Mouse (Mus musculus) spleen, adult 2 months (tissue): ENCODE data around the gene Crtc1.

ENCODE experiments used
- CTCF ChIP-seq: fragments of 200-500 bp; IDR thresholded peaks from 2 replicates; pipeline ENCODE4 v1.5.1; 2011; ENCODE audit warnings: mild to moderate bottlenecking, inconsistent platforms; ENCODE audit not compliant: insufficient read depth, insufficient read length, insufficient replicate concordance; ENCODE audit errors: extremely low read depth
- POLR2A ChIP-seq: fragments of 200-500 bp; IDR thresholded peaks from 2 replicates; pipeline ENCODE4 v1.6.1; 2011; ENCODE audit warnings: low read depth, low read length, inconsistent platforms

- TF ChIP-seq CTCF (no peak), POLR2A (no peak)
These were observed 19.1 kb upstream of the Crtc1 start for GRCm38 (mm10) chr8:70458462-70458861.
